Mouse (Mus musculus): Measurements from ENCODE around the gene Map3k20. TPM values are rescaled to one million over a fixed set of nuclear protein-coding genes. Genes with fewer than 3 reads are reported as not detected.

Gene Map3k20
- total RNA-seq, 2 experiments from 2014 or later, result 8.3 to 10.7 TPM

- no peak for DNase-seq (ENCODE audit: low spot score in 2 of 2)
- intact Hi-C loops (cut with DNase I), result no loop called here
Observed at GRCm38 (mm10) chr2:72269651-72270341, 15.6 kb upstream of the Map3k20 start.

- intact Hi-C loops (cut with DNase I), result no loop called here
- DNase-seq (ENCODE audit: low spot score in 2 of 2), result no peak
Observed at GRCm38 (mm10) chr2:72278247-72278873, 7.1 kb upstream of the Map3k20 start.

- intact Hi-C loops (cut with DNase I), result no loop called here
- DNase-seq (ENCODE audit: low spot score in 2 of 2), result no peak
Observed at GRCm38 (mm10) chr2:72280524-72280923, 4.9 kb upstream of the Map3k20 start.

- intact Hi-C loops (cut with DNase I), result no loop called here
Observed at GRCm38 (mm10) chr2:72281971-72282370, 3.5 kb upstream of the Map3k20 start.

GRCm38 (mm10) chr2:72282733-72283132, 2.7 kb upstream of the Map3k20 start:
- no peak for DNase-seq (ENCODE audit: low spot score in 2 of 2)
- intact Hi-C loops (cut with DNase I), result no loop called here

More at GRCm38 (mm10) chr2:72281971-72282370, 3.5 kb upstream of the Map3k20 start:
- DNase-seq (ENCODE audit: low spot score in 2 of 2), result no peak

- intact Hi-C loops (cut with DNase I), result loop anchor here (5.0 kb wide), 2 partner anchors 47 to 993 kb away; no protein-coding TSS in a partner anchor
- DNase-seq (ENCODE audit: low spot score in 2 of 2), result no peak
Observed at GRCm38 (mm10) chr2:72284689-72285088, 748 bp upstream of the Map3k20 start.

GRCm38 (mm10) chr2:72285888-72286661, 638 bp downstream of the Map3k20 start:
- DNase-seq (ENCODE audit: low spot score in 2 of 2), result peak in 1 of 2 experiments; percentile 6
- intact Hi-C loops (cut with DNase I), result loop anchor here (5.0 kb wide), 2 partner anchors 49 to 991 kb away; no protein-coding TSS in a partner anchor

GRCm38 (mm10) chr2:72287142-72287541, 1.7 kb downstream of the Map3k20 start:
- no peak for DNase-seq (ENCODE audit: low spot score in 2 of 2)
- intact Hi-C loops (cut with DNase I), result loop anchor here (5.0 kb wide), 2 partner anchors 50 to 990 kb away; no protein-coding TSS in a partner anchor

- no peak for DNase-seq (ENCODE audit: low spot score in 2 of 2)
- intact Hi-C loops (cut with DNase I), result loop anchor here (5.0 kb wide), 2 partner anchors 52 to 988 kb away; no protein-coding TSS in a partner anchor
Observed at GRCm38 (mm10) chr2:72288932-72289534, 3.6 kb downstream of the Map3k20 start.

- no peak for DNase-seq (ENCODE audit: low spot score in 2 of 2)
- intact Hi-C loops (cut with DNase I), result no loop called here
Observed at GRCm38 (mm10) chr2:72291103-72291502, 5.7 kb downstream of the Map3k20 start.

GRCm38 (mm10) chr2:72292573-72292972, 7.1 kb downstream of the Map3k20 start:
- no peak for DNase-seq (ENCODE audit: low spot score in 2 of 2)
- intact Hi-C loops (cut with DNase I), result no loop called here

GRCm38 (mm10) chr2:72294994-72295393, 9.6 kb downstream of the Map3k20 start:
- intact Hi-C loops (cut with DNase I), result no loop called here
- no peak for DNase-seq (ENCODE audit: low spot score in 2 of 2)

GRCm38 (mm10) chr2:72296984-72297715, 11.7 kb downstream of the Map3k20 start:
- intact Hi-C loops (cut with DNase I), result no loop called here
- DNase-seq (ENCODE audit: low spot score in 2 of 2), result no peak

GRCm38 (mm10) chr2:72297716-72298082, 12.3 kb downstream of the Map3k20 start:
- intact Hi-C loops (cut with DNase I), result loop anchor here (1.0 kb wide), 1 partner anchor 93 kb away; no protein-coding TSS in a partner anchor
- no peak for DNase-seq (ENCODE audit: low spot score in 2 of 2)

- peak in 1 of 2 experiments; percentile 8 for DNase-seq (ENCODE audit: low spot score in 2 of 2)
- intact Hi-C loops (cut with DNase I), result loop anchor here (1.0 kb wide), 1 partner anchor 92 kb away; no protein-coding TSS in a partner anchor
Observed at GRCm38 (mm10) chr2:72298406-72298805, 13.0 kb downstream of the Map3k20 start.

GRCm38 (mm10) chr2:72301194-72301916, 15.9 kb downstream of the Map3k20 start:
- intact Hi-C loops (cut with DNase I), result no loop called here
- no peak for DNase-seq (ENCODE audit: low spot score in 2 of 2)

- no peak for DNase-seq (ENCODE audit: low spot score in 2 of 2)
- intact Hi-C loops (cut with DNase I), result no loop called here
Observed at GRCm38 (mm10) chr2:72305738-72306137, 20.3 kb downstream of the Map3k20 start.

GRCm38 (mm10) chr2:72308351-72308750, 22.9 kb downstream of the Map3k20 start:
- intact Hi-C loops (cut with DNase I), result no loop called here
- DNase-seq (ENCODE audit: low spot score in 2 of 2), result no peak
